Mouse (Mus musculus) CH12.LX (cell line): ENCODE measurements around the gene Btnl4. TPM values are rescaled to one million over a fixed set of nuclear protein-coding genes. Genes with fewer than 3 reads are reported as not detected.
A peak's percentile ranks its signal among the peaks of the same experiment; 100 is the strongest.

Source experiments
- DNase-seq: peaks from one replicate; pipeline ENCODE4 v3.0.0-alpha.2; 2013; ENCODE audit errors: extremely low read depth
- H3K27ac ChIP-seq: 2 replicates; pipeline ENCODE4 v1.5.1; 2012; ENCODE audit warnings: low read depth, mild to moderate bottlenecking, control low read depth, moderate library complexity; ENCODE audit not compliant: insufficient read depth
- H3K27me3 ChIP-seq: replicated peaks from 2 replicates; pipeline ENCODE3; 2012; ENCODE audit warnings: inconsistent platforms
- H3K36me3 ChIP-seq, 2 experiments: replicated peaks in 1 of 2; 2 replicates each; pipeline versions ENCODE3 to v1.6.1; 2012; ENCODE audit warnings: inconsistent platforms in 1 of 2, low read length in 1 of 2, mild to moderate bottlenecking in 1 of 2, mixed read lengths in 1 of 2, moderate library complexity in 1 of 2; ENCODE audit not compliant: control insufficient read depth in 1 of 2, insufficient read depth in 1 of 2
- H3K4me1 ChIP-seq, 2 experiments: 2 replicates each; pipeline ENCODE4 v1.6.1; 2012; ENCODE audit warnings: inconsistent platforms in 1 of 2, moderate library complexity in 1 of 2; ENCODE audit not compliant: insufficient read depth in 2 of 2, control insufficient read depth in 1 of 2
- H3K4me2 ChIP-seq: 2 replicates; pipeline ENCODE4 v1.6.1; 2012; ENCODE audit warnings: low read depth, mild to moderate bottlenecking, control low read depth; ENCODE audit not compliant: poor library complexity, insufficient read depth, severe bottlenecking
- H3K4me3 ChIP-seq, 3 experiments: fragments of 150-350 bp in 1 of 3; sonication (generic) in 1 of 3; replicated peaks in 1 of 3; 2 replicates each; pipeline versions ENCODE3 to v1.5.1; 2011 to 2012; ENCODE audit warnings: low read depth in 2 of 3, low read length in 2 of 3, mild to moderate bottlenecking in 2 of 3, moderate library complexity in 2 of 3, control low read depth in 1 of 3, improper control_type of control experiment in 1 of 3, inconsistent platforms in 1 of 3, mixed read lengths in 1 of 3; ENCODE audit not compliant: poor library complexity in 1 of 3
- H3K79me2 ChIP-seq: replicated peaks from 2 replicates; pipeline ENCODE4 v1.6.1; 2012; ENCODE audit warnings: mild to moderate bottlenecking, moderate library complexity; ENCODE audit not compliant: control insufficient read depth, poor library complexity, insufficient read depth, severe bottlenecking; ENCODE audit errors: extremely low read depth
- H3K9ac ChIP-seq: 2 replicates; pipeline ENCODE4 v1.6.1; 2012; ENCODE audit warnings: low read depth, mild to moderate bottlenecking, control low read depth, moderate library complexity; ENCODE audit not compliant: insufficient read depth
- H3K9me3 ChIP-seq: replicated peaks from 2 replicates; pipeline ENCODE3; 2012; ENCODE audit warnings: low read length, inconsistent platforms, mixed read lengths
- BHLHE40 ChIP-seq: IDR thresholded peaks from 2 replicates; pipeline ENCODE4 v1.6.1; 2011; ENCODE audit warnings: mild to moderate bottlenecking, low read depth, low read length, improper control_type of control experiment
- CHD1 ChIP-seq: IDR thresholded peaks from 2 replicates; pipeline ENCODE4 v1.6.1; 2012; ENCODE audit warnings: low read depth, low read length, improper control_type of control experiment, inconsistent platforms
- CHD2 ChIP-seq: IDR thresholded peaks from 2 replicates; pipeline ENCODE4 v1.6.1; 2011; ENCODE audit warnings: low read length, improper control_type of control experiment
- CTCF ChIP-seq, 2 experiments: IDR thresholded peaks in 1 of 2; conservative IDR thresholded peaks in 1 of 2; 2 replicates each; pipeline ENCODE4 v1.5.1; 2011 to 2012; ENCODE audit warnings: low read depth in 2 of 2, low read length in 2 of 2, improper control_type of control experiment in 1 of 2, inconsistent platforms in 1 of 2, mild to moderate bottlenecking in 1 of 2, moderate library complexity in 1 of 2
- E2F4 ChIP-seq: IDR thresholded peaks from 2 replicates; pipeline ENCODE4 v1.6.1; 2011; ENCODE audit warnings: low read depth, low read length, improper control_type of control experiment; ENCODE audit not compliant: insufficient replicate concordance
- ELF1 ChIP-seq: IDR thresholded peaks from 2 replicates; pipeline ENCODE4 v1.6.1; 2014; ENCODE audit warnings: low read depth, mild to moderate bottlenecking, inconsistent platforms, low read length, improper control_type of control experiment
- EP300 ChIP-seq: IDR thresholded peaks from 2 replicates; pipeline ENCODE4 v1.6.1; 2011; ENCODE audit warnings: low read length, improper control_type of control experiment
- ETS1 ChIP-seq: conservative IDR thresholded peaks from 2 replicates; pipeline ENCODE4 v1.6.1; 2012; ENCODE audit warnings: low read depth, mild to moderate bottlenecking, inconsistent platforms, low read length, improper control_type of control experiment, moderate library complexity
- HCFC1 ChIP-seq: IDR thresholded peaks from 2 replicates; pipeline ENCODE4 v1.6.1; 2012; ENCODE audit warnings: low read depth, mild to moderate bottlenecking, inconsistent platforms, low read length, improper control_type of control experiment
- JUN ChIP-seq: IDR thresholded peaks from 2 replicates; pipeline ENCODE4 v1.6.1; 2011; ENCODE audit warnings: low read depth, mild to moderate bottlenecking, low read length, improper control_type of control experiment, moderate library complexity; ENCODE audit not compliant: insufficient read depth
- KAT2A ChIP-seq: IDR thresholded peaks from 2 replicates; pipeline ENCODE4 v1.6.1; 2012; ENCODE audit warnings: low read length, improper control_type of control experiment, inconsistent platforms; ENCODE audit not compliant: insufficient replicate concordance
- MAFK ChIP-seq: IDR thresholded peaks from 2 replicates; pipeline ENCODE4 v1.6.1; 2011; ENCODE audit warnings: low read length, improper control_type of control experiment; ENCODE audit not compliant: insufficient replicate concordance
- MAZ ChIP-seq: IDR thresholded peaks from 2 replicates; pipeline ENCODE4 v1.6.1; 2012; ENCODE audit warnings: low read depth, mild to moderate bottlenecking, inconsistent platforms, low read length, improper control_type of control experiment, moderate library complexity
- MEF2A ChIP-seq: IDR thresholded peaks from 2 replicates; pipeline ENCODE4 v1.6.1; 2014; ENCODE audit warnings: low read depth, mild to moderate bottlenecking, inconsistent platforms, low read length, improper control_type of control experiment, borderline replicate concordance
- MXI1 ChIP-seq: IDR thresholded peaks from 2 replicates; pipeline ENCODE4 v1.6.1; 2011; ENCODE audit warnings: mild to moderate bottlenecking, low read depth, low read length, improper control_type of control experiment
- MYC ChIP-seq: IDR thresholded peaks from 2 replicates; pipeline ENCODE4 v1.6.1; 2011; ENCODE audit warnings: low read depth, mild to moderate bottlenecking, improper control_type of control experiment, low read length
- NELFE ChIP-seq: IDR thresholded peaks from 2 replicates; pipeline ENCODE4 v1.6.1; 2011; ENCODE audit warnings: low read depth, low read length, improper control_type of control experiment
- NRF1 ChIP-seq: IDR thresholded peaks from 2 replicates; pipeline ENCODE4 v1.6.1; 2014; ENCODE audit warnings: low read depth, mild to moderate bottlenecking, inconsistent platforms, low read length, improper control_type of control experiment, moderate library complexity
- PAX5 ChIP-seq: IDR thresholded peaks from 2 replicates; pipeline ENCODE4 v1.6.1; 2012; ENCODE audit warnings: low read length, inconsistent platforms, mixed read lengths
- POLR2A ChIP-seq: IDR thresholded peaks from 2 replicates; pipeline ENCODE4 v1.6.1; 2011; ENCODE audit warnings: low read depth, mild to moderate bottlenecking, improper control_type of control experiment, low read length
- POLR2AphosphoS2 ChIP-seq: IDR thresholded peaks from 2 replicates; pipeline ENCODE4 v1.6.1; 2011; ENCODE audit warnings: low read depth, low read length, improper control_type of control experiment
- RAD21 ChIP-seq: IDR thresholded peaks from 2 replicates; pipeline ENCODE4 v1.6.1; 2011; ENCODE audit warnings: low read depth, mild to moderate bottlenecking, low read length, improper control_type of control experiment, moderate library complexity
- SIN3A ChIP-seq: IDR thresholded peaks from 2 replicates; pipeline ENCODE4 v1.6.1; 2012; ENCODE audit warnings: low read length, improper control_type of control experiment, inconsistent platforms
- SMC3 ChIP-seq: IDR thresholded peaks from 2 replicates; pipeline ENCODE4 v1.6.1; 2011; ENCODE audit warnings: low read depth, low read length, improper control_type of control experiment
- TBP ChIP-seq: conservative IDR thresholded peaks from 2 replicates; pipeline ENCODE4 v1.6.1; 2011; ENCODE audit warnings: low read depth, low read length, improper control_type of control experiment
- TCF12 ChIP-seq: IDR thresholded peaks from 2 replicates; pipeline ENCODE4 v1.6.1; 2014; ENCODE audit warnings: low read depth, mild to moderate bottlenecking, inconsistent platforms, low read length, improper control_type of control experiment
- UBTF ChIP-seq: IDR thresholded peaks from 2 replicates; pipeline ENCODE4 v1.6.1; 2012; ENCODE audit warnings: low read depth, mild to moderate bottlenecking, inconsistent platforms, low read length, improper control_type of control experiment, moderate library complexity
- USF1 ChIP-seq: IDR thresholded peaks from 2 replicates; pipeline ENCODE4 v1.6.1; 2014; ENCODE audit warnings: low read depth, mild to moderate bottlenecking, inconsistent platforms, low read length, improper control_type of control experiment
- USF2 ChIP-seq: conservative IDR thresholded peaks from 2 replicates; pipeline ENCODE4 v1.6.1; 2011; ENCODE audit warnings: low read depth, low read length, improper control_type of control experiment
- ZC3H11A ChIP-seq: IDR thresholded peaks from 2 replicates; pipeline ENCODE4 v1.6.1; 2012; ENCODE audit warnings: low read depth, mild to moderate bottlenecking, inconsistent platforms, low read length, improper control_type of control experiment
- ZKSCAN1 ChIP-seq: IDR thresholded peaks from 2 replicates; pipeline ENCODE4 v1.6.1; 2012; ENCODE audit warnings: low read depth, inconsistent platforms, low read length, improper control_type of control experiment, borderline replicate concordance
- ZMIZ1 ChIP-seq: IDR thresholded peaks from 2 replicates; pipeline ENCODE4 v1.6.1; 2012; ENCODE audit warnings: low read depth, mild to moderate bottlenecking, inconsistent platforms, low read length, improper control_type of control experiment
- ZNF384 ChIP-seq: IDR thresholded peaks from 2 replicates; pipeline ENCODE4 v1.6.1; 2012; ENCODE audit warnings: low read depth, low read length, improper control_type of control experiment, inconsistent platforms
- dilution Hi-C: fragments of 300-500 bp; cut with MboI; formaldehyde crosslinking; loops from 2 replicates; pipeline ENCODE4 v1.14.3; 2020; ENCODE audit warnings: low sequenced_read_pairs; ENCODE audit not compliant: extremely low pct_unique_long_range_greater_than_20kb, extremely low pct_ligation_motif_present
- in situ Hi-C: fragments of 300-500 bp; cut with MboI; formaldehyde crosslinking; loops from 3 replicates; pipeline ENCODE4 v1.14.3; 2019; ENCODE audit warnings: low sequenced_read_pairs, low pct_ligation_motif_present, low pct_unique_long_range_greater_than_20kb, mixed read lengths
- polyA plus RNA-seq: library from polyadenylated mRNA; unstranded; fragments of >175 nt; gene quantifications from 2 replicates; pipeline ENCODE4 v1.2.1, GENCODE M21; 2012; ENCODE audit warnings: low read depth; ENCODE audit not compliant: insufficient read length
- total RNA-seq, 2 experiments: library from RNA; depleted of rRNA; stranded (reverse); fragments of 300-350 nt in 1 of 2; fragments of >200 nt in 1 of 2; gene quantifications; 2 replicates each; pipeline ENCODE4 v1.2.3; 2012 to 2014

Btnl4 gene
- total and polyA plus RNA-seq, 3 experiments, result not detected

- no peaks in the 10 kb centered on the region for H3K36me3 ChIP-seq
- H3K27me3 ChIP-seq, result peaks cover 51% of the 10 kb centered on the region
- dilution Hi-C loops (no loop called here), in situ Hi-C loops (loop anchor here (5.0 to 10.0 kb wide), 2 partner anchors 115 to 178 kb away; partner anchors contain the start of gene Egfl8)
- no peak overlapping the region for H3K4me3 ChIP-seq
- peaks cover 0 to 4% of the 10 kb centered on the region in 2 experiments; a peak in 1 of 4 replicates for H3K4me1 ChIP-seq
- H3K79me2 ChIP-seq, result no peaks in the 10 kb centered on the region
- H3K9ac ChIP-seq, result no peak overlapping the region
- TF ChIP-seq ELF1 (no peak), ZKSCAN1 (no peak), POLR2AphosphoS2 (no peak), NELFE (no peak), USF1 (no peak), POLR2A (no peak), EP300 (no peak), CHD1 (no peak), TCF12 (no peak), ETS1 (no peak), SIN3A (no peak), NRF1 (no peak), MXI1 (no peak), BHLHE40 (no peak), ZMIZ1 (no peak), SMC3 (peak; percentile 71), ZNF384 (no peak), PAX5 (no peak), MYC (no peak), JUN (no peak), ZC3H11A (0 out of 2 replicates have a peak, but pooled peaks have one; percentile 17), RAD21 (peak; percentile 72), MAZ (no peak), UBTF (no peak), HCFC1 (no peak), E2F4 (no peak), MEF2A (no peak), USF2 (no peak), KAT2A (no peak), MAFK (no peak), TBP (no peak), CTCF (conservative IDR thresholded peaks at IDR 0.05 in 1 of 2, IDR thresholded peaks at IDR 0.05 in 1 of 2; ENCODE audit: low read depth in 2 of 2, low read length in 2 of 2) (peak; percentile 61 to 79), CHD2 (no peak)
- H3K4me2 ChIP-seq, result no peak overlapping the region
- DNase-seq, result peak; percentile 37
- H3K9me3 ChIP-seq, result peaks cover 3% of the 10 kb centered on the region
- no peak overlapping the region for H3K27ac ChIP-seq
Observed at GRCm38 (mm10) chr17:34439795-34440194, 37.3 kb downstream of the Btnl4 start.
